Mouse (Mus musculus) activated CD4-positive, CD25-positive, alpha-beta regulatory T cell, adult 9 weeks (primary cell): ENCODE results near the gene Pard3b. TPM values are rescaled to one million over a fixed set of nuclear protein-coding genes. Genes with fewer than 3 reads are reported as not detected.

ENCODE experiments used
- polyA plus RNA-seq: library from polyadenylated mRNA; unstranded; fragments of 100-300 nt; shearing (Covaris generic); gene quantifications from one replicate; pipeline ENCODE4 v1.2.1, GENCODE M21; 2017

Pard3b gene
- polyA plus RNA-seq, result 0.16 TPM

GRCm38 (mm10) chr1:61638347-61639111 lies at the start of gene Pard3b:
Pard3b (plus strand) TSS chr1:61638824.

